Mouse (Mus musculus): ENCODE results near the gene Riox1.
A peak's percentile ranks its signal among the peaks of the same experiment; 100 is the strongest.

Riox1 gene

DNA sequence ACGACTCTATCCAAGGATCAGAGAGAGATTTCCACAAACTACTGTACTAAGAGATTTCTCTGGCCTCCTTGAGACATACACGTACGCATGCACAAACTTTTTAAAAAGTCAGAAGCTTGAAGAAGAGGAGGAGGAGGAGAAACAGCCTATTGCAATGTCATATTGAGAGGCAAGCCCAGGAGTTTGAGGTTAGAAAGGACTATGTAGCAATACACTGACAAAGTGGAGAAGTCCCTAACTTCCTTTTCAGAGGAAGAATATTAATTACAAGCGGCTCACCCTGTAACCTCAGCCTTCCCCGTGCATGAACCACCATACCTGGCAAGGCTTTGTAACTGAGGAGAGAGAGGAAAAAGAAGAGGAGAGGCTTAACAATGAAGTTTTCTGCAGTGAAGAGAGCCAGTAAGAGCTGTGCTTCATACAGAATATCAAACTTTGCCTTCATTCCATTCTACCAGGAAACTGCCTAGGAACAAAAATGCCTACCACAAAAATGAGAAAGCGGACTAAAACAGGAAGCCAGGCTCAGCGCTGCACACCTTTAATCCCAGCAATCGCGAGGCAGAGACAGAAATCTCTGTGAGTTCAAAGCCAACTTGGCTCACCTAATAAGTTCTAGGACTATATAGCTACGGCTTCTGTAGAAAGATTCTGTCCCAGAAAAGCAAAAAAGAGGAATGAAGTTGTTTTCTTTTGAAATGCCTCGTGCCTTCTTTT lies 474 bp upstream of the Riox1 start:
- no peak for DNase-seq (ENCODE audit: low spot score in 2 of 2)

DNA sequence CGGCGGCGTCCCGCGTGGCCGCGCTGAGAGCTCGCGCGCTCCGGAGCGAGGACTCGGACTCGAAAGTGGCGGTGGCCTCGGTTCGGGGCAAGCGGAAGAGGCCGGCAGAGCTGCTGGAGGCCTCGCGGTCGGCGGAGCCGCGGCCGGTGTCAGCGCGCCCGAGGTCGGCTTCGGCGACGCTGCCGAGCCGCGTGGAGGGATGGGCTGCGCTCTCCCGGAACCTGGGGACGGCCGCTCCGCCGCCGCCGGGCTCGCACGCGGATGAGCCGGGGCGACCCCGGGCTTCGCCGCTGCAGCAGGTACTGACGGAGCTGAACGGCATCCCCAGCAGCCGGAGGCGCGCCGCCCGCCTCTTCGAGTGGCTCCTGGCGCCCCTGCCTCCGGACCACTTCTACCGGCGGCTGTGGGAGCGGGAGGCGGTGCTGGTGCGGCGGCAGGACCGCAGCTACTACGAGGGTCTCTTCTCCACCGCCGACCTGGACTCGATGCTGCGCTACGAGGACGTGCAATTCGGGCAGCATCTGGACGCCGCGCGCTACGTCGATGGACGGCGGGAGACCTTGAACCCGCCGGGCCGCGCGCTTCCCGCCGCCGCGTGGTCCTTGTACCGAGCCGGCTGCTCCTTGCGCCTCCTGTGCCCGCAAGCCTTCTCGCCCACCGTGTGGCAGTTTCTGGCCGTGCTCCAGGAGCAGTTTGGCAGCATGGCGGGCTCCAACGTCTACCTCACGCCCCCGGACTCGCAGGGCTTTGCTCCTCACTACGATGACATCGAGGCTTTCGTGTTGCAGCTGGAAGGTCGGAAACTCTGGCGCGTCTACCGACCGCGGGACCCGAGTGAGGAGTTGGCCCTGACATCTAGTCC lies 663 bp downstream of the Riox1 start:
- DNase-seq (ENCODE audit: low spot score in 2 of 2) = no peak

- DNase-seq (ENCODE audit: low spot score in 2 of 2) = no peak
Measured at GRCm38 (mm10) chr12:83951711-83952575, 1.5 kb downstream of the Riox1 start.

DNA sequence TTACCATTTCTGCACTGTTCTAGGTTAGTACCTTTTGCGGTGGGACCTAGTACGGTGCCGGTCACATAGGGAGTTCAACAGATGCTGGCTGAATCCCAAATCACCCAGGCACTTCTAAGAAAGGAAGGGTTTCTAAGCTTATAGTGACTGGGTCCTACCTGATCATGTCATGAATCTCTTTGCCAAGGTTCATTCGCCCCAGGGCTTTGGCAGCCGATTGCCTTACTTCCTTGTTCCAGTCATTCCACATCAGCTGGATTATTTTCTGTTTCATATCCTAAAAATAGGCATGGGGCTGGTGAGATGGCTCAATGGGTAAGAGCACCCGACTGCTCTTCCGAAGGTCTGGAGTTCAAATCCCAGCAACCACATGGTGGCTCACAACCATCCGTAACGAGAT lies 7.9 kb downstream of the Riox1 start:
- no peak for DNase-seq (ENCODE audit: low spot score in 2 of 2)

DNA sequence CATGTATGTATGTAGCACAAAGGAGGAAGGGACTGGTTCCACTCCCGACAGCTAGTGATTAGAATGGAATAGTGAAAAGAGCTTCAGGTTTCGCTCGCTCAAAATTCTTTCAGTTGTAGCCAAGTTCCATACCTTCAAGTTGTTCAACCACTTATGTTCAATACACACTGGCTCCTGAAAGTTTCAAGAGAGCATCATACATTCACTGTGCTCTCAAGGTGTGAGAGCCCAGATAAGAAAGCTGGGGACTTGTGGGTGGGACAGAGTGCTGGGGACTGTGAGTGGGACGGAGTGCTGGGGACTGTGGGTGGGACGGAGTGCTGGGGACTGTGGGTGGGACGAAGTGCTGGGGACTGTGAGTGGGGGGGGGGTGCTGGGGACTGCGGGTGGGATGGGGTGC lies 14.8 kb downstream of the Riox1 start:
- DNase-seq (ENCODE audit: low spot score in 2 of 2) = no peak

DNA sequence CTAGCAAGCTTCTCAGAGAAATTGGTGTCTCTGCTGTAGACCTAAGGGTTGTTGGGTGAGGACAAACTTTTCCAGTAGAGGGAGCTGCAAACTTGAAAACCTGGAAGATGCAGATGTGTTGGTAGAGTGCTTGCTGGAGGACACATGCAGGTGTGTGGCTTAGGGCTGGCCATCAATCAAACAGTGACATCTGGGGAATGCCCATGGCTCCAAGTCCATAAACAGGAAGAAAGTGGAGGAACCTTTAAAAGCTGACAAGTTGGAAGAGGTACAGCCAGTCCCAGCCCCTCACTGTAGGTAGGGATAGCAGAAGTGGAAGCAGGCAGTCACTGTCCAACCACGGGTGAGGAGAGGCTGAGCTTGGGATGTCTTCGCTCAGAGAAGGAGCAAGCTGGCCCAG lies 21.7 kb downstream of the Riox1 start:
- peak; percentile 34 to 39 for DNase-seq (ENCODE audit: low spot score in 2 of 2)

DNA sequence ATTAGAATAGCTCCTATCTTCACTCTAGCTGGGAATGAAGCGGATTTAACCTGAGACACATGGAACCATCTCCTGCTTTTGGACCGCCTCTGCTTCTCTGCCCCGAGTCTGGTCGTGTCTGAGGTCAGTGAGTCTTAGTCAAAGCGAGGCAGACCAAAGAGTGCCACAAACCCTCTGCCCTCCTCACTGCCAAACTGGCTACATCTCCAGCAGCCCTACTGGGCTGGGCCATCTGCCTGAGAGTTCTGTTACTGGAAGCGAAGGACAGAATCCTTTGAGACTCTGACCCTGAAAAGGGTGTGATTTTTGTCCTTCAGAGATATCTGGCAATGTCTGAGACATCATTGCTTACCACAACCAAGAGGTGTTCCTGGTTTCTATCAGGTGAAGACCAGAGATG lies 28.5 kb downstream of the Riox1 start:
- no peak for DNase-seq (ENCODE audit: low spot score in 2 of 2)

DNA sequence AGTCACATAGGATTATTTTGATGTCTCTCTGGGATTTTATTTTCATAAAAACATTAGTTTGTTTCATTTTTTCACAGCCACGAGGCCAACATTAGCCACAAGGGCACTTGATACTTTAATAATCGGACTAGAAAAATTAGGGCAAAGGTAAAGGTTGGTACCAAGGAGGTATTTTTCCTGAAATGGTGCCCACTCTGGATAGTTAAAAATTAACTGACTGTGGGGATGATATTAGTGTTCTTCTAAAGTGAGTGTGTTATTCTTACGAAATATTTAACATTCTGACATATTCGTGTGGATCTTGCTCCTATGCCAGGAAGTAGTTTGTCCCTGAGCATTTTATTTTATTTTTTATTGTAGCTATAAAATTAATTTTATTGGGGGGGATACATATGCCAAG lies 31.2 kb downstream of the Riox1 start:
- DNase-seq (ENCODE audit: low spot score in 2 of 2) = no peak

DNA sequence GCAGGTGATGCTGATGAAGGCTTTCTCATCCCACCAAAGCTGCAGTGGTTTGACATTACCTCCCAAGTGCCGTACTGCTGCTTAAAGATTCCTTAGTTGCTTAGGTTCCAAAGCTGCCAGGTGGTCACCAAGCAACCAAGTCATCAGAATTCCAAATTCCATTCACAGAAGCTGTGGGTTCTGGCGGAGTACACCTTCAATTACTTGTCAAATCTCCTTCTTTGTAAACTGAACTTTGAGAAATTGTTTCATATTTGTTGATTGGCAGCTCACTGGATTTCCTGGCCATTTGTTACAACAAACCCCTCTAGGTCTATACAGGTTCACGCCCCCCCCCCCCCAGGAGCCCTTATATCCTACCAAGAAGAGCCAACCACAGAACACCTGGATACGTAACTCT lies 34.3 kb downstream of the Riox1 start, which contains the start of gene Heatr4:
Heatr4 (minus strand) TSS at position 101 of the 400 bp plus-strand sequence.
- DNase-seq (ENCODE audit: low spot score in 2 of 2) = no peak

GRCm38 (mm10) chr12:83987242-83987582 lies 36.8 kb downstream of the Riox1 start:
- no peak for DNase-seq (ENCODE audit: low spot score in 2 of 2)

GRCm38 (mm10) chr12:83987583-83988441 lies 37.4 kb downstream of the Riox1 start, which contains the start of gene Acot2:
Gene Acot2, plus strand, starts transcription at chr12:83987861.
- DNase-seq (ENCODE audit: low spot score in 2 of 2) = peak; percentile 83 to 84

- DNase-seq (ENCODE audit: low spot score in 2 of 2) = no peak
Measured at GRCm38 (mm10) chr12:83988483-83988882, 38.1 kb downstream of the Riox1 start.

GRCm38 (mm10) chr12:83989378-83989777 lies 39.0 kb downstream of the Riox1 start:
- no peak for DNase-seq (ENCODE audit: low spot score in 2 of 2)

- peak in 1 of 2 experiments; percentile 26 for DNase-seq (ENCODE audit: low spot score in 2 of 2)
Measured at GRCm38 (mm10) chr12:83997221-83997620, 46.8 kb downstream of the Riox1 start.

GRCm38 (mm10) chr12:83998341-83999107 lies 48.1 kb downstream of the Riox1 start:
- no peak for DNase-seq (ENCODE audit: low spot score in 2 of 2)

- DNase-seq (ENCODE audit: low spot score in 2 of 2) = peak; percentile 18 to 27
Measured at GRCm38 (mm10) chr12:83999237-83999636, 48.8 kb downstream of the Riox1 start.

GRCm38 (mm10) chr12:84000418-84000817 lies 50.0 kb downstream of the Riox1 start:
- DNase-seq (ENCODE audit: low spot score in 2 of 2) = no peak
